Mouse (Mus musculus) lung, adult 18-20 months (tissue): ENCODE data around the gene Fads1.
"Not testable (repeated sequence)": the region's sequence is repeated elsewhere in the genome, so short reads cannot be mapped to it uniquely, and the experiment has no call there.

Experiments
- DNase-seq, 2 experiments: peaks; one replicate each; pipeline ENCODE4 v3.0.0; 2022; ENCODE audit warnings: mixed read lengths in 2 of 2

The Fads1 gene

GRCm38 (mm10) chr19:10182670-10183298, at the start of gene Fads1:
Fads1 (plus strand) TSS chr19:10182888.
- DNase-seq, result peak; percentile 92 to 95

- DNase-seq, result peak; percentile 54 to 64
Measured at GRCm38 (mm10) chr19:10134692-10135091, 48.0 kb upstream of the Fads1 start.

GRCm38 (mm10) chr19:10137423-10137822, 45.3 kb upstream of the Fads1 start:
- peak; percentile 22 to 50 for DNase-seq

GRCm38 (mm10) chr19:10139736-10140135, 43.0 kb upstream of the Fads1 start:
- no peak for DNase-seq

GRCm38 (mm10) chr19:10143667-10144066, 39.0 kb upstream of the Fads1 start:
- DNase-seq, result no peak

GRCm38 (mm10) chr19:10144464-10144863, 38.2 kb upstream of the Fads1 start:
- DNase-seq, result no peak

GRCm38 (mm10) chr19:10148555-10148954, 34.1 kb upstream of the Fads1 start:
- peak; percentile 35 to 38 for DNase-seq

- DNase-seq, result no peak
Measured at GRCm38 (mm10) chr19:10149189-10149588, 33.5 kb upstream of the Fads1 start.

- DNase-seq, result no peak
Measured at GRCm38 (mm10) chr19:10157725-10158124, 25.0 kb upstream of the Fads1 start.

- no peak for DNase-seq
Measured at GRCm38 (mm10) chr19:10163896-10164295, 18.8 kb upstream of the Fads1 start.

- DNase-seq, result not testable (repeated sequence)
Measured at GRCm38 (mm10) chr19:10165928-10166327, 16.8 kb upstream of the Fads1 start.

GRCm38 (mm10) chr19:10167112-10167511, 15.6 kb upstream of the Fads1 start:
- no peak for DNase-seq

- DNase-seq, result no peak
Measured at GRCm38 (mm10) chr19:10167951-10168350, 14.7 kb upstream of the Fads1 start.

- no peak for DNase-seq
Measured at GRCm38 (mm10) chr19:10168441-10168840, 14.2 kb upstream of the Fads1 start.

GRCm38 (mm10) chr19:10169179-10169578, 13.5 kb upstream of the Fads1 start:
- DNase-seq, result no peak

- DNase-seq, result not testable (repeated sequence)
Measured at GRCm38 (mm10) chr19:10169692-10170330, 12.9 kb upstream of the Fads1 start.

- DNase-seq, result no peak
Measured at GRCm38 (mm10) chr19:10170466-10170865, 12.2 kb upstream of the Fads1 start.

GRCm38 (mm10) chr19:10171359-10171758, 11.3 kb upstream of the Fads1 start:
- no peak for DNase-seq

GRCm38 (mm10) chr19:10171846-10172245, 10.8 kb upstream of the Fads1 start:
- DNase-seq, result no peak

- peak in 1 of 2 experiments; percentile 50 for DNase-seq
Measured at GRCm38 (mm10) chr19:10173116-10173718, 9.5 kb upstream of the Fads1 start.

- no peak for DNase-seq
Measured at GRCm38 (mm10) chr19:10173844-10174539, 8.7 kb upstream of the Fads1 start.

GRCm38 (mm10) chr19:10174956-10175355, 7.7 kb upstream of the Fads1 start:
- DNase-seq, result no peak

- no peak for DNase-seq
Measured at GRCm38 (mm10) chr19:10176477-10176876, 6.2 kb upstream of the Fads1 start.
